Mouse (Mus musculus): ENCODE results near the gene Gm9639.
"Not testable (repeated sequence)": the region's sequence is repeated elsewhere in the genome, so short reads cannot be mapped to it uniquely, and the experiment has no call there.

The Gm9639 gene

GRCm38 (mm10) chr10:77794976-77795375, at the start of gene Gm9639:
TSS of gene Gm9639 (minus strand) at chr10:77795076.
- no peak for DNase-seq (ENCODE audit: low spot score)

DNA sequence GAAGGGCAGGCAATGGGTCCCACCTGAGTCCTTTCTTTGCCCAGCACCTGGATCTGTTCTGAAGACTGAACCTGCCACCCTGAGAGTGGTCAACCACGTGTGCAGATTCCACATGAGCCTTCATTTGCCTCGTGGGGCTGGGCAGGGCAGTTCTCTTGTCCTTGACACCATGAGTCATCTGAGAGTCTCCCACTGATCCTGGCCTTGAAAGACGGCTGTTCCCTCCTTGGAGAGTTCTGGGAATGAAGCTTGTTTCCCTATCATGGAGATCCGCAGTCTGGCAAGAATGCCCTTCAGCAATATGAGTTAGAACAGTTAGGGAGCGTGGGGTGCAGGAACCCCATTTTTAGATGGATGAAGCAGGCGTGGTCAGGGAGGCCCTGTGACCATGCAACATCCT, 44.1 kb upstream of the Gm9639 start:
- DNase-seq (ENCODE audit: low spot score), result no peak

GRCm38 (mm10) chr10:77835647-77836046, 40.8 kb upstream of the Gm9639 start, which contains the start of gene Krtap10-10:
TSS of gene Krtap10-10 (plus strand) at chr10:77835947.
- no peak for DNase-seq (ENCODE audit: low spot score)

- no peak for DNase-seq (ENCODE audit: low spot score)
Measured at GRCm38 (mm10) chr10:77826951-77827350, 32.1 kb upstream of the Gm9639 start, which contains the start of gene Krtap10-4. TSS of gene Krtap10-4 (minus strand) at chr10:77827095.

DNA sequence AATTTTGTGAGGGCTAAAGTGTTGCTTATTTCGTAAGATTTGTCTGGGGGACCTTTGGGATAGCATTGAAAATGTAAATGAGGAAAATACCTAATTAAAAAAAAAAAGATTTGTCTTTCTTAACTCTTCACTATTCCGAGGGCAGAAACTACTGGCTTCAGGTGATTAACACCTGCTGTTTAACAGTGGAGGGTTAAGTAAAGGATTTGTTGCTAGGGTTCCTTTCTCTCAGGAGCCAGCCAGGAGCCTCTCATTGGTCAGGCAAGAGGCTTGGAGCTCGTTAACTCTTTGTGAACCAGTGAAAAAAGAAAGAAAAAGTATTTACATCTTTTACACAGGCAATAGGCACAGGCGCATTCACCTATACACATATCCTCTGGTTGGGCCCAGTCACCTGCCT, 24.3 kb upstream of the Gm9639 start:
- no peak for DNase-seq (ENCODE audit: low spot score)

DNA sequence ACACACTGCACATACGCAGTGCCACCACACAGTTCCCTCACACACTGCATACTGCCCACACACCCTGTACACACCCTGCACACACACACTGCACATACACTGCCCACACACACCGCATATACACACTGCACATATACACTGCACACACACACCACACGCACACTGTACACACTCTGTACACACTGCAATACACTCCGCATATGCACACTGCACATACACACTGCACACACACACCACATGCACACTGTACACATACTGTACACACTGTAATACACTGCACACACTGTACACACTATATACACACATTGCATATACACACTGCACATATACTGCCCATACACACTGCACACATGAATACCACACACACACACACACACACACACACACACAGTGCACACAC, 23.6 kb upstream of the Gm9639 start:
- no peak for DNase-seq (ENCODE audit: low spot score)

DNA sequence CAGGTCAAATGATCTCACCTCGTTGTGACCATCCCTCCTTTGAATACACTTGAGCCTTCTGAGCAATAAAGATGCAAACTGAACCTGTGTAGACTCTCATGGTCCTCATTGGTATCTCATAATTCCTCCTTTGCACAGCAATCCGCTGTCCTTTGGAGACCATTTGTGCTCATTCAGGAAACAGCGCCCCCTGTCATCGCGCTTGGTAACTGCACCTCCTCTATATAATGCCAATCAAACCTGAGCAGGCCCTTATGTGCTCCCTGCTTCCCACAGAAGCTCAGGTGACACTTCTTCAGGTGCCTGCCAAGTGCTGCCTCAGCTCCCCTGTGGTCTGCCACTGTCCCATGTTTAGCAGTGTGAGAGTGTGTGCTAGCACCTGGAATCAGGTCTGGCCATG, 20.6 kb upstream of the Gm9639 start:
- DNase-seq (ENCODE audit: low spot score), result no peak

GRCm38 (mm10) chr10:77814382-77814781, 19.5 kb upstream of the Gm9639 start, which contains the start of gene Gm2696:
TSS of gene Gm2696 (plus strand) at chr10:77814682.
- DNase-seq (ENCODE audit: low spot score), result no peak

DNA sequence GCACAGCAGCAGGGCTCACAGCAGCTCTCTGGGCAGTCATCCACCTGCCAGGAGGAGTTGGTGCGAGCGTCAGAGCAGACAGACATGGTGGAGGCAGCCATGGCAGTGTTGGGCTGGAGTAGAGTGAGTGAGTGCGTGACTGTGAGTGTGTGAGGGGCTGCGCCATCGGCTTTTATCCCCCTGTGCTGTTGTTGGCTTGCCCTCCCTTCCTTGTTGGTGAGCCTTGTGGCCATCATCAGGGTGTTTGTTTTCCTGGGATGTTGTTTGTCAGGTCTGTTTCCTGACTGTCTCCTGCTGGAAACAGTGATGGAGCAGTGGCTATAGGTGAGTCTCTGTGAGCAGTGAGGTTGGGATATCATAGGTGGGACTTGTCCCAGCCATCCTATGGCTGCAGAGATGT, 16.9 kb upstream of the Gm9639 start, which contains the start of gene Gm9507:
TSS of gene Gm9507 (minus strand) at position 101 of the 400 bp plus-strand sequence.
- DNase-seq (ENCODE audit: low spot score), result no peak

DNA sequence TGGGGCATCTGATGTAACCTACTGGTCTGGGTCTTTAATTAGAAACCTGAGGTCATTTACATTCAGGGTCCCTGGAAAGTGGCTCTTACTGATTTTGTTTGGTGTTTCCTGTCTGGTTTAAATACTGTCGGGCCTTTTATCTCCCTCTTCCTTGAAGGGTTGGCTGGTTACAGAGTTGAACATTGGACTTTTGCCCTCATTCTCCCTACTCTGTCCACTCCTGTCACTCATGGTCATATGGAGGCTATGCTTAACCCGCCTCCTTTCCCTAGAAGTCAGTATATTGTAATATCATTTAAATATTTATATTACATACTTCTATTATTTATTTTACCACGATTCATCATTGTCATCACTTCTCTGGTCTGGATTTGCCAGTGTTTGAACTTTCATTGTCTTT, 9.2 kb upstream of the Gm9639 start:
- DNase-seq (ENCODE audit: low spot score), result no peak

DNA sequence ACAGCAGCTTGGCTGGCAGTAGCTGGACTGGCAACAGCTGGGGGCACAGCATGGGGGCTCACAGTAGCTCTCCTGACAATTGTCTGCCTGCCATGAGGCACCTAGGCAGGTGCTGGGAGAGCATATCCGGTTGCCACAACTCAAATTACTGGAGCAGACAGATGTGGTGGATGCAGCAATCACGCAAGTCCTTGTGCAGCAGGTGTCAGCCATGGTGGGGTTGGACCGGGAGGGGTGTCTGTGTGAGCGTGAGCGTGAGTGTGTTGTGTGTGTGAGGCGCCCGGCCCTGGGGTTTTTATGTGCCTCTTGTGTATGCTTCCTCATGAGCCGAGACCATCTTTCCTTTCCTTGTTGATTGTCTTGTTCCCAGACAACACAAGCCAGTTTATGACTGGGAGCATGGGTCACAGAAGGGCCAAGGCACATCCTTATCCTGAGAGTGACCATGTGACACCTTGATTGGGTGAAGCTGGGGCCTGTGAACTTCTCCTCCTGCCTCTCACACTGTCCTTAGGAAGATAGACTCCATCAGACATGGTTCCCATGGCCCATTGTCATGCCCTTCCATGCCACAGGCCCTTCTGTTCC, 4.1 kb upstream of the Gm9639 start, which contains the start of gene Gm19668:
TSS of gene Gm19668 (minus strand) at position 213 of the 588 bp plus-strand sequence.
- DNase-seq (ENCODE audit: low spot score), result no peak

DNA sequence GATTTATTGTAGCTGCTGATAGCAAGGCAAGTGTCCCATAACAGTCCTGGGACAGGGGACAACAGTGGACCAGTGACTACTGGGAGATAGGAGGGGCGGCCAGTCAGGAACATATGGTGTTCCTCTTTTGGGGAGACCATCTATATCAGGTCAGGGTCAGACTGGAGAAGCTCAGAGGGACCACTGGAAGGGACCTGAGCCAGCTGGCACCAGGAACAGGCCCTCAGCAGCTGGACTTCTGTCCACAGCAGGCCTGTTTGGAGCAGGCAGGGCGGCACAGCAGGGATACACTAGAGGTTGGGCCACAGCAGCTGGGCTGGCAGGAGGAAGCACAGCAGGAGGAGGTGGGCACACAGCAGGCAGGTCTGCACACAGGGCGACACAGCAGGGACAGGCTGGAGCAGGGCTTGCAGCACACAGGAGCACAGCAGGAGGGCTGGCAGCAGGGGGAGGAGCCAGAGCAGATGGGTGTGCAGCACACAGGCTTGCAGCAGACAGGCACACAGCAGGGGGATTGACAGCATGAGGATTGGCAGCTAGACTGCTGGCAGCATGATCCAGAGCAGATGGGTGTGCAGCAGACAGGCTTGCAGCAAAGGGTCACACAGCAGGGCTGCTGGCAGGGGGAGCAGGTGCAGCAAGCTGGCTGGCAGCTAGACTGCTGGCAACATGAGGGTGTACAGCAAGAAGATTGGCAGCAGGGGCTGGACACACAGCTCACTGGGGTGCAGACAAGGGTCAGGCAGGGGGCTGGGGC, 3.5 kb upstream of the Gm9639 start:
- not testable (repeated sequence) for DNase-seq (ENCODE audit: low spot score)

DNA sequence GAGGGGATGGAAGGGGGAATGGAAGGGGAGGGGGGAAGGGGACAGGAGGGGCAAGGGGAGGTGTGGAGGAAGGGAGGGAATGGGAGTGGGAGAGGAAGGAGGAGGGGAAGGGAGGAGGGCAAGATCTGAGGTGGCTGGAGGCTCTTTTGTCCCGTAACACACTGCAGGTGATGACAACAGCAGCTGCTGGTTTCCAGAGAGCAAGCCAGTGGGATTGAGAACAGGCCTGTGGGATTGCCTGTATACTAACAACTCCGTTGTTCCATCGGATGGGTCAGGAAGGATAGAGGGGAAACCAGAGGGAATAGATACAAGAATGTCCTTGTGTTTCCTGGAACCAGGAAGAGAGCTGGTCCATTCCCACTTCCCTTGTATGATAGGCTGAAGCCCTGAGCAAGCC, 2.8 kb upstream of the Gm9639 start:
- no peak for DNase-seq (ENCODE audit: low spot score)

- no peak for DNase-seq (ENCODE audit: low spot score)
Measured at GRCm38 (mm10) chr10:77788621-77789020, 6.3 kb downstream of the Gm9639 start.

- not testable (repeated sequence) for DNase-seq (ENCODE audit: low spot score)
Measured at GRCm38 (mm10) chr10:77787876-77788275, 7.0 kb downstream of the Gm9639 start, which contains the start of gene Gm7137. TSS of gene Gm7137 (minus strand) at chr10:77788200.

DNA sequence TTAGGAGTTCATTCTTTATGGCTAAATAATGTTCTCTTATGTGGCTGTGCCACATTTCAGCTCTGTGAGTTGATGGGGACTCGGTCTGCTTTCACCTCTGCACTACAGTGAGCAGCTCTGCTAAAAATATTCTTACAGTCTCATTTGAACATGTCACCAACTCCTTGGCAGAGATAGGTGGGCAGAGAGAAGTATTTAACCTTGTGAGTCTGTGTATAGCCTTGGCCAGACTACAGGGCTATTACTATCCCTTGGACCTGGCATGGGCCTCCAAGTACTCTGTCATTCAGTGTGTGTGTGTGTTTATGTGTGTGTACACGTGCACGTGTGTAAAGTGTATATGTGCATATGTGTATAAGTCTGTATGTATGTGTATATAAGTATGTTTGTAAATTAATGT, 11.5 kb downstream of the Gm9639 start:
- not testable (repeated sequence) for DNase-seq (ENCODE audit: low spot score)

GRCm38 (mm10) chr10:77782442-77782841, 12.4 kb downstream of the Gm9639 start, which contains the start of gene Gm3250:
TSS of gene Gm3250 (minus strand) at chr10:77782542.
- not testable (repeated sequence) for DNase-seq (ENCODE audit: low spot score)

DNA sequence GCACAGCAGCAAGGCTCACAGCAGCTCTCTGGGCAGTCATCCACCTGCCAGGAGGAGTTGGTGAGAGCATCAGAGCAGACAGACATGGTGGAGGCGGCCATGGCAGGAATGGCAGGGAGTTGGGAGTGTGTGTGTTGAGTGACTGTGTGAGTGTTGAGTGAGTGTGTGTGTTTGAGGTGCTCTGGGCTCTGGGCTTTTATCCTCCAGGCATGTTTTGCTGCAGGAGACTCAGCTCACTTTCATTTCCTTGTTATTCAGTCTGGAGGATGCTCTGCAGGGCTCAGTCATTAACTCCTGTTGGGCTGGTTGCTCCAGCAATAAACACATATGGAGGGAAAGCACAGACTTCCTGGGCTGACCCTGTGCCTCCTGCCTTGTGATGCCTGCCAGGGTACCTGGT, 18.0 kb downstream of the Gm9639 start, which contains the start of gene Gm7138:
TSS of gene Gm7138 (minus strand) at position 101 of the 400 bp plus-strand sequence.
- DNase-seq (ENCODE audit: low spot score), result not testable (repeated sequence)

GRCm38 (mm10) chr10:77772142-77772541, 22.7 kb downstream of the Gm9639 start:
- not testable (repeated sequence) for DNase-seq (ENCODE audit: low spot score)

GRCm38 (mm10) chr10:77771225-77771624, 23.7 kb downstream of the Gm9639 start, which contains the start of gene Gm3238:
TSS of gene Gm3238 (minus strand) at chr10:77771325.
- not testable (repeated sequence) for DNase-seq (ENCODE audit: low spot score)

- DNase-seq (ENCODE audit: low spot score), result no peak
Measured at GRCm38 (mm10) chr10:77769727-77770126, 25.1 kb downstream of the Gm9639 start.

DNA sequence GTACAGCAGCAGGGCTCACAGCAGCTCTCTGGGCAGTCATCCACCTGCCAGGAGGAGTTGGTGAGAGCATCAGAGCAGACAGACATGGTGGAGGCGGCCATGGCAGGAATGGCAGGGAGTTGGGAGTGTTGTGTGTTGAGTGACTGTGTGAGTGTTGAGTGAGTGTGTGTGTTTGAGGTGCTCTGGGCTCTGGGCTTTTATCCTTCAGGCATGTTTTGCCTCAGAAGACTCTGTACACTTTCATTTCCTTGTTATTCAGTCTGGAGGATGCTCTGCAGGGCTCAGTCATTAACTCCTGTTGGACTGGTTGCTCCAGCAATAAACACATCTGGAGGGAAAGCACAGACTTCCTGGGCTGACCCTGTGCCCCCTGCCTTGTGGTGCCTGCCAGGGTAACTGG, 35.3 kb downstream of the Gm9639 start, which contains the start of gene Gm3233:
TSS of gene Gm3233 (minus strand) at position 101 of the 400 bp plus-strand sequence.
- DNase-seq (ENCODE audit: low spot score), result not testable (repeated sequence)

GRCm38 (mm10) chr10:77753448-77753847, 41.4 kb downstream of the Gm9639 start:
- DNase-seq (ENCODE audit: low spot score), result no peak
